Mouse (Mus musculus): ENCODE measurements around the gene Lamb1.

Gene Lamb1

DNA sequence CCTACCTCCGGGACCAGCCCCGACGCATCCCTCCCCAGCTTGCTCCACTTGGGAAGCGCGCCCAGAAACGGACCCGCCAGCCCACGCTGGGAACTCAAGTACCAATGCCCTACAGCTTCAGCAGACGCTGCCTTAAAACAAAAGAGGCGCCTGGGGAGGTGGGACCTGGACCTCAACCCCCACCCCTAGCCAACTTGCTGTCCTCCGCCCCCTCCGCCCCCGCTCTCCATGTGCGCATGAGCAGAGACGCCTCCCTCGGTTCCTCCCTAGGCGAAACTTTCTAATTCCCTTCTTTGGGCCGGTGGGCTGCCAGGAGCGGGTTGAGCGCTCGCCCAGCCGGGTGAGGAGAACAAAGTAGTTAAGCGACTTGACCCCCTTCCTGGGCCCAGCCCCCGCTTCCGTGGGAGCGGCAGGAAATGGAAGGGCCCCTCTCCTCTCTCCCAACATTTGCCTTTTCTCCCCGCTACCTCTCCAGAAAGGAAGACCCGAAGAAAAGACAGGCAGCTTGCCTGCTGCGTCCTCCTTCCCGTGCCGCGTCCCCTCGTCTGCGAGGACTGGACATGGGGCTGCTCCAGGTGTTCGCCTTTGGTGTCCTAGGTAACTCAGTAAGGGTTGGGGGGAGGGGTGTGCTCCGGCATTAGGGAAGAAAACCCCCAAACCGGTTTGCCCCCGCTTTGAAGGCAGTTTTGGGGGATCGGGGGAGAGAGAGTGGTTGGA, at the start of gene Lamb1:
Gene Lamb1 (plus strand): TSS at position 230 of the 717 bp plus-strand sequence.
- DNase-seq: peak; percentile 41 to 44

GRCm38 (mm10) chr12:31217232-31217631, 47.8 kb upstream of the Lamb1 start:
- DNase-seq: no peak

- no peak for DNase-seq
These were observed 46.3 kb upstream of the Lamb1 start for GRCm38 (mm10) chr12:31218774-31219173.

- DNase-seq: no peak
These were observed 43.5 kb upstream of the Lamb1 start for GRCm38 (mm10) chr12:31221522-31221921.

- DNase-seq: no peak
These were observed 42.8 kb upstream of the Lamb1 start for GRCm38 (mm10) chr12:31222282-31222681.

- no peak for DNase-seq
These were observed 42.3 kb upstream of the Lamb1 start for GRCm38 (mm10) chr12:31222741-31223140.

DNA sequence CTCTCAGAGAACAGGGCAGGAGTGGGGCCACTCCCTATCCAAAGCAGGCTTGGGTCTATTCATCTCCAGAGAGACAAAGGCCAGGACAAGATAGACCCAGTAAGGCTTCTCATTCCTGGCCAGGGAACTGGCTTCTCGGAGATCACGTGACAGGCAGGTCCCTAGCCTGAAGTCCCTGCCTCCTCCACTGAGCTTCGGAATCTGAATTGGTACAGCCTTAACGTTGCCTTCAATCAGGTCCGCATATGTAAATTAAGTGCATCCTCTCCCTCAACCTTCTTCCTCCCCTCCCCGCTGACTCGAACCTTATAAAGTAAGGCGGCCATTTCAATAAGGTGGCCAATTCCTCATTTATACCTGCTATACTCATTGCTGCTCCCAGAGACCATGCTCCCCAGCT, 39.6 kb upstream of the Lamb1 start:
- DNase-seq: no peak

- DNase-seq: no peak
These were observed 37.9 kb upstream of the Lamb1 start for GRCm38 (mm10) chr12:31227167-31227566.

DNA sequence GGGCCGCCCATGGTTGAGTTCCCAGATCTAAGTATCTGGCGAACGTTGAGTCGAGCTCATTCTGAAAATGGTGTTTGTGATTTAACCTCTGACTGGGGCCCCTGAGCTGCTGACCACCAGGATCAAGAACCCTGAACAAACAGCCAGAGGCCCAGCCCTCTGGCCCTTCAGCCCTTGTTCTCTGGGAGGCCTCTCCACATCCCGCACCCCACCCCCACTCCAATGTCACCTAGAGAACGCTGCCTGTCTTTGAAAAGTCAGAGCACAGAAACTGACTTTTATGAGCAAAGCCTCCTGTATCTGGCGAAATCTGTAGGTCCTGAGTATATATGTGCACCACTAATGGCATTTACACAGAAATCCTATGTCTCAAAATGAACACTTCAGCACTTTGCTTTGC, 36.2 kb upstream of the Lamb1 start:
- no peak for DNase-seq

- DNase-seq: no peak
These were observed 32.4 kb upstream of the Lamb1 start for GRCm38 (mm10) chr12:31232635-31233034.

GRCm38 (mm10) chr12:31235018-31235417, 30.0 kb upstream of the Lamb1 start:
- no peak for DNase-seq

DNA sequence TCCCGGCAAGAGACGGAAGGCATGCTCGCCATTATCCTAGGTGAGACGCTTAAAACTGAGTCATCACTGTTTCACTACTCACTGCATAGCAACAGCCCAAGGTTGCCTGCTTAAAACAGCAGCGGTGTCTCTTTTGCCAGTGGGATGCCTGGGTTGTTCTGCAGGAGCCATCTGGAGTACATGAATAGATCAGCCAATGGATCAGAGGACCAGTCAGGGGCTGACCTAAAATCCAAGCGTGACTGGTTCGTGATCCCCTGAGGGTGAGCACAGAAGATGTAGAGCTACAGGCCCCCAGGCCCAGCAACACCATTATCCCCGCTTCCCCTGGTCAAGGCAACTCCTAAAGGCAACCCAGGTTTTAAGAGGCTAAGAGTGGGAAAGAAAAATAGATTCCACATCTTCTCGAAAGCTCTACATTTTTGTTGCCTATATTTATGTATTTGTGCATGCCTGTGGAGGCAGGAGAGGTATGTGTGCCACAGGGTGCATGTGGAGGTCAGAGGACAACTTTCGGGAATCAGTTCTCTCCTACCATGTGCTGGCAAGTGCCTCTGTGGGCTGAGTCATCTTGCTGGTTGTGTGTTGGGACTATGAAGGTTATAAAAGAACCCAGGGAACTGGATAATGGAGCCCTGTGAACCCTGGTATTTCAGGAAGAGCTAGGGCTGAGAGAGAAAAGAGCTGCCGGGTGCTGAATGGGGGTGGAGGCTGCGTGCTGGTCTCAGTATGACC, 28.0 kb upstream of the Lamb1 start:
- peak; percentile 9 to 28 for DNase-seq

DNA sequence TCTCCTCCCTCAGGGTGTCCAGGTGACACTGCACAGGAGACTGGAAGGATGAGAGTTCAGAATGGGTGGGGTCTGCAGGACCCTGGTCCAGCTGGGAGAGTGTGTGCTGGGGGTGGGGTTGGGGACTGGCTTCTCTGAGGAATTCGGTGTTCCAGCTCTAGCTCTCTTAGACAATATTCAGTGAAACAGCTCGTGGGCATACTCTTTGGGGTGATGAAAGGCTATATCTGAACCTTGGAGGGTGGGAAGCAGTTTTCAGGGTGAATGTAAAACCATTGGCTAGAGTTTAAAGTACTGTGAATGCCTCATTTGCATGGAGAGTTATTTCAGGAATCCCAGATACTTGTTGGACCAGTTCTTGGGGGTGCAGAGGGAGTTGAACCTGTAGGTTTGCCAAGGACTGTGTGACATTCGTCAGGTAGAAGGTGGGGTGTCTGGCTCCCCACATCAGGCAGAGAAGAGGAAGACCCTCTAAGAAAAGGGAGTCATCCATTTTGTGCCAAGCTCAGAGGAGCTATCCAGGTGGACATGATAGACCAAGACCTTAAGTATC, 25.9 kb upstream of the Lamb1 start:
- no peak for DNase-seq

GRCm38 (mm10) chr12:31239798-31240197, 25.2 kb upstream of the Lamb1 start:
- no peak for DNase-seq

GRCm38 (mm10) chr12:31240470-31240869, 24.6 kb upstream of the Lamb1 start, which contains the start of gene Gm6993:
Gene Gm6993 (plus strand): TSS chr12:31240770.
- no peak for DNase-seq

DNA sequence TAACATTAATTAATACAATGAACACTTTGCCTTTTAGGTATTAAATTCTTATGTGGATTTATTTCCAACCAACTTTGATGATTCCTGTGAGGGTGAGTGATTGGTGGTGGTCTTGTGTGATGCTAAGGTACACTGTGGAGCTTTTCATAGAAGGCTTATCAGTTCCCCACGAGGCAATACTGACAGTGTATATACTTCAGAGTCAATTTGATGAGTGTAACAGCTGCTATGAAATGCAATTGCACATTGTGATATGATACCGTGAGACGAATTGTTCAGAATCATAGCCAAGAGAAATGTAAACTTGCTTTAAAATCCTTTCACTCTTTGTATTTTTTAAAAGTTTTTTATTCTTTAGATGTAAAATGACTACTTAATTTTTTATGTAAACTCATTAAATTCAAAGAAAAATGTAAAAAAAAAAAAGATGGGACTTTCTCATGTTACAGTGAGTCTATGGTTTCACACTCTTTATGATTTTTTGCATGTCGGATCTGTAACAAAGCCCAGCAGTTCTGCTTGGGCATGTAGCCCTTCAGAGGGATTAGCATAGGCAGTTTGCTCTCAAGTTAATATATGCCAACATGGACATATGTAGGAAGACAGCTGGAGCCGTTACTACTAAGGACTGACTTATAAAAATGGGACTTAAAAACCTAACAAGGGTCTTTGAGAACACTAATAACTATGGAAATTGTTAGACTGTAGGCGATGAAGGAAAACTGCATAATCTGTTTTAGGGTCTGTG, 23.3 kb upstream of the Lamb1 start:
- DNase-seq: no peak

DNA sequence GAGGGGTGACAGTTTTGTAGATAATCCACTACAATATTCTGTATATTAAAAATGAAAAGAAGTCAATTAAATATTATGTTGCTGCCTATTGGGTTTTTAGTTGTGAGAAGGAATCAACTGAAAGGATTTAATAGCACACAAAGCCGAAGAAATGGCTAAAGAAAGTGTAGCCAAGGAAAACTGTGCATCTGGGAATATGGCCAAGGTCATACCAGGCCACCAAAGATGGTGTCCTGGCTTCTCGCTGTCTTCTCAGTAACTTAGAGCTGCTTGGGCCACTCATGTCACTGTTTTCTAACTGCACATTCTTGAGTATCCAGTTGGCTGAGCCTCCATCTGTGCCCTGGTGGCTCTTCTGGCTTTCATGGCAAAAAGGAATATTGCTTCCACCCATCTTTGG, 21.0 kb upstream of the Lamb1 start:
- DNase-seq: no peak

DNA sequence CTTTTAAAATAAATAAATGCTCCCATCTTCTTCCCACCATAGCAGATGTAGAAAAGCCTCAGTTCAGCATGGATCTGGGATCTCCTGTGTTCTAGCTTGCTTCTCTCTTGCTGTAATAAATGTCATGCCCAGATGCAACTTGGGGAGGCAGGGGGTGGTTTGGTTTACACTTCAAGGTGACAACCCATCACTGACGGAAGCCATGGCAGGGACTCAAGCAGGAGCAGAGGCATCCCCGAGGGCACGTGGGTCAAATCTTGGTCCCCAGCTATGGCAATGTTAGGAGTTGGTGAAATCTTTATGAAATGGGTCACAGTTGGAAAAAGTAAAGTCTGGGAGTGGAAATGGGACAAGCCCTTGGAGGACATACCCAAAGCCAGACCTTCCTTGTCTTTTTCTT, 20.3 kb upstream of the Lamb1 start:
- no peak for DNase-seq

- DNase-seq: no peak
These were observed 18.9 kb upstream of the Lamb1 start for GRCm38 (mm10) chr12:31246153-31246552.

- DNase-seq: no peak
These were observed 18.4 kb upstream of the Lamb1 start for GRCm38 (mm10) chr12:31246615-31247014.

DNA sequence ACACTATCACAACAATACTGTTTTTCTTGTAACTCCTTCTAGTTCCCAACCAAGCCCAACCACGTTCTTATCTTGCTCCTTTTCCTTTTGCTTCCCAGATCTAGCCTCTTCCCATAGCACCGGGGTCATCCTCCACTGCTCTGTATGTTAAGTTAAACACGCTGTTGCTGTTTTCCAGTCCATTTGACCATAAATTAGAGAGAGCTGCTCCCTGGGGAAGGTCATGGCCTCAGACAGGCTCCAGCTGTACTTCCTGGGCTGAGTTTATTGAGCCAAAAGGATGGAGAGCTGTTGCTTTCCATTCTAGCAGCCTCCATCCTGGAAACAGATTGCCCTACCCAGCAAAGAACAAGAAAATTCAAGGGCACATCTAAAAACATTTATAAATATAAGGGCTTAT, 16.9 kb upstream of the Lamb1 start:
- no peak for DNase-seq

- no peak for DNase-seq
These were observed 16.4 kb upstream of the Lamb1 start for GRCm38 (mm10) chr12:31248681-31249080.

GRCm38 (mm10) chr12:31252259-31252658, 12.8 kb upstream of the Lamb1 start:
- no peak for DNase-seq

Measured in cerebellum, postnatal 14 days (tissue).